Mouse (Mus musculus) A20 (cell line): ENCODE results near the gene Ccdc152.
"Not testable (repeated sequence)": the region's sequence is repeated elsewhere in the genome, so short reads cannot be mapped to it uniquely, and the experiment has no call there.

Experiments
- DNase-seq: peaks from one replicate; pipeline ENCODE4 v3.0.0-alpha.2; 2011; ENCODE audit warnings: low read depth, low spot score

The Ccdc152 gene

GRCm38 (mm10) chr15:3277391-3277790 is 25.9 kb downstream of the Ccdc152 start:
- no peak for DNase-seq

DNA sequence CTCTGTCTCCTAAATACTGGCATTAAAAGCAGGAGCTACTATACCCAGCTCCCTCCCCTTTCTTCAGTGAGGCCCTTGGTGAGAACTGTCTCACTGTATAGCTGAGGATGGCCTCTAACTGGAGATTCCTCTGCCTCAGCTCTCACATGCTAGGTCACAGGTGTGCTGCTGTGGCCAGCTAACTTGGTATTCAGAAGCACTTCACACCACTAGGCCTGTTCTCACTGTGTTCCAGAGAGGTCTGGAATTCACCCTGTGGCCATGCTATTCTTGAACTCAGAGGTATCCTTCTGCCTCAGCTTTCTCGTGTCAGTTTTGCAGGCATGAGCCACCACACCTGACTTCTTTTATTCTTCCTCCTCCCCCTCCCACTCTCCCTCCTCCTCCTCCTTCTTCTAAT is 30.1 kb downstream of the Ccdc152 start:
- no peak for DNase-seq

DNA sequence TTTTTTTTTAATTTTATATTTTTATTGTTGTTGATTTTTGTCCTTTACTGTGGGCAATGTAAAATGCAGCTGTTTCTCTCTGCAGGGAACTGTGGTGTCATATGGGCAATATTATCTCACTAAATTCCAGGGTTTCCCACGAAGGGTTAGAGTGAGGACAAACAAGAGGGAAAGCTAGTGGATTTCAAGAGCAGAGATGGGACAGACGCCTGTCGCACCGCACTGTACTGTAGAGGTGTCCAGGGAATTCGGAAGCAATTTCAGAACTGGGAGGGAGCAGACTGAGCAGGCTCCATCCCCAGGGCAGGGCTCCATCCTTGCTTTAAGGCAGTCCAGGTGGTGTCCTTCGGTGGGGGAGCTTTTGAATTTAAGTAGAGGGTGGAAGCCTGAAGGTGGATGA is 32.1 kb downstream of the Ccdc152 start:
- no peak for DNase-seq

GRCm38 (mm10) chr15:3270646-3271077 is 32.7 kb downstream of the Ccdc152 start:
- DNase-seq, result peak; percentile 82

- DNase-seq, result no peak
These were observed 33.2 kb downstream of the Ccdc152 start for GRCm38 (mm10) chr15:3269996-3270645.

DNA sequence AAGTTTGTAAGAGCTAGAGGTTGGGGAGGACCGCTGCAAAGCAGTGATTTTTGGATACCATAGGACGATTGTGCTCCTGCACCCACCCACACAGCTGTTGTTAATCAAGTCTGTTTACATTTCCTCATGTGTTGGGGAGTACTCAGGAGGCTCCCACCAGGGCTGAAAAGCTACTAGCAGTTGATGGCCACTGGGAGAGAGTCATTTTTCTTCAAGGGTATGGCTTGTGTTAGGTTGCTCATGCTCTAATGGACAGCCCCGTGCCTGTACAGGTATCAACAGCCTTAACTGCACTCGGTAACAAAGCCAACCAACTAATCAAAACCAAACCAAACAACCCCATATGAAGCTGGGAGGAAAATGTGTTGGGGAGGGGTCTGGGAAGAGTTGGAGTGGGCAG is 33.8 kb downstream of the Ccdc152 start:
- DNase-seq, result no peak

- DNase-seq, result no peak
These were observed 35.1 kb downstream of the Ccdc152 start, which contains the start of gene Selenop for GRCm38 (mm10) chr15:3268247-3268646. TSS of gene Selenop (plus strand) at chr15:3268547.

GRCm38 (mm10) chr15:3264828-3265227 is 38.5 kb downstream of the Ccdc152 start:
- DNase-seq, result no peak

GRCm38 (mm10) chr15:3264293-3264692 is 39.0 kb downstream of the Ccdc152 start:
- no peak for DNase-seq

DNA sequence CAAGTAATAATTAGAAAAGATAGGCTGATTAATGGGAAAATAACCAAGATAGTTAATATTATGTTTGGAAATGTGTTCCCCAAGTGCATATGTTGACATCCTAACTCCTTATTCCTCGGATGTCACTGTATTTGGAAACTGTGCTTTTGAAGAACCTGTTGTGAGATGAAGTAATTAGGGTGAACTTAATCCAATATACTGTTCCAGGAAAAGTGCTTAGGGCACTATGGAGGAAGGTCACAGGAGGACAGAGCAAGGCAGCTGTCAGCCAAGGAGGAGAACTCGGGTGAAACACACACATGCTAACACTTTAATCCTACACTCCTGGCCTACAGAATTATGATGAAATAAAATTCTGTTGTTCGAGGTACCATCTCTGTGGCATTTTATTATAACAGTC is 40.4 kb downstream of the Ccdc152 start:
- DNase-seq, result no peak

DNA sequence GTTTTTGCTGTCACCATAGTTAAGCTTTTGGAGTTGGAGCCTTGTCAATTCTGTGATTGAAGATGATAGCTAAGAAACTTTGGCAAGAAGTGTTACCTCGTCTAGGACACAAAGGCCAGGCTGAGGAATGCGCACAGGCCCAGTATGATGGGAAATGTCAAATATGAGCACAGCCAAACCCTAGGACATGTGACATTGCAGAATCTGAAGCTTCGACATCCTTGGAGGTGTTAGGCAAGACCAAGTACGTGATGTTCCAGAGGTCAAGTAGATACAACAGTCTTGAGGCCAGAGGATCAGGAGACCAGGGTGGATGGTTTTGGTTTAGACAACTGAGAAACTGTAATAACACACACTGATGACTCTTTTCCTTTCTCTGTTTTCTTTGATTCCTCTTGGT is 43.0 kb downstream of the Ccdc152 start:
- DNase-seq, result no peak

DNA sequence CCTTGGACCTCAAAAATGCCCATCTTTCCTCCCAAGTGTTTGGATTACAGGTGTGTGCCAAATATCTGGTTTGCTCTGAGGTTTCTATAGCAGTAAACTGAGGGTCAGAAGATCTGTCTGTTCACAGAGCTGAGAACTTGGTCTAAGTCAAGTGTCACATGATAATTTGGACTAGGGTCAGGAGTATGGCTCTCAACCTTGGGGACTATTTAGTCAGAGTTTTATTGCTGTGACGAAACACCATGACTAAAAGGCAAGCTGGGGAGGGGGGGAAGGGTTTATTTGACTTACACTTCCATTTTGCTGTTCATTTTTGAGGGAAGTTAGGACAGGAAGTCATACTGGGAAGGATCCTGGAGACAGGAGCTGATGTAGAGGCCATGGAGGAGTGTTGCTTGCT is 44.3 kb downstream of the Ccdc152 start:
- no peak for DNase-seq

DNA sequence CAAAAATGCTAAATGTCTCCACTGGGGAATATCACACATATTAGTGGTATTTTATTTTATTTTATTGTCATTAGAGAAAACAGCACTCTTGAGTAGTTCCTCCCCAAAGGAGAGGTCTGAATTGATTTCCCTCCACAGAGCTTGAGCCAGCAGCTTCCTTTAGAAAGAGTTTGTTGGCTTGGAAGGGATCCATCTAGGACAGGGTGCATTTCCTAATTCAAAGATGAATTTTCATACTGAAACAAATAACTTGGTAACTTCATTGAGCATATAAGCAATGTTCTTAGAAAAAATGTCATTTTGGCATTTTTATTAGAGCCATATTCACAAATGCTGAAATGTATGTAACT is 51.6 kb downstream of the Ccdc152 start:
- no peak for DNase-seq

DNA sequence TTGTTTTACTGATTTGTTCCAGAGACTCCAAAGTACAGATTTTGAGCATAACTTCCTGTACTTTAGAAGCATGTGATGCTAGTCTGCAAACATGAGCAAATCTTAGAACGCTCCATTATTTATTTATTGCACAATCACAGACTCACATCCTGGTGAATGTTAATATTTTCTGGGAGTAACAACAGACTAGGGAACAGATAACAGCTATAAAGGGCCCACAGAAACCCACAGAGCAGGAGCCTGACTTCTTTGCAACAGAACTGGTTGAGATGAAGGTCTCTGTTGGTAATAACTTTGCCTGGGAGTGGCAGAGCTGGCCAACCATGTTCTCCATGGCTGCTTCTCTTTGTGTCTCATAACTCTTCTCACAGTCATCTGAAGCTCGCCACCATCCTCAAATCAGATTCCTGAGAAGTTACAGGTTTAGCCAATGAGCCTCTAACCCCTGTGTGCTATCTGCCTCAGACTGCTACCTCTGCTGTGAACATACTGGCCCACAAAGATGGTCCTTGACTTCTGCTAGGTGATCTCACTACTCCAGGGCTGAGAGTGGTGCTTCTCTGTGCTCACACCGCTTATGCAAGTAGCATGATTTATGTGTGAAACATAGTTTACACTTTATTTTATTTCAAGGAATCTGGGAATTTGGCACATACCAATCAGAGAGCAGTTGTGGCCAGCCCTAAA is 52.2 kb downstream of the Ccdc152 start:
- no peak for DNase-seq

GRCm38 (mm10) chr15:3250620-3251019 is 52.7 kb downstream of the Ccdc152 start:
- no peak for DNase-seq

DNA sequence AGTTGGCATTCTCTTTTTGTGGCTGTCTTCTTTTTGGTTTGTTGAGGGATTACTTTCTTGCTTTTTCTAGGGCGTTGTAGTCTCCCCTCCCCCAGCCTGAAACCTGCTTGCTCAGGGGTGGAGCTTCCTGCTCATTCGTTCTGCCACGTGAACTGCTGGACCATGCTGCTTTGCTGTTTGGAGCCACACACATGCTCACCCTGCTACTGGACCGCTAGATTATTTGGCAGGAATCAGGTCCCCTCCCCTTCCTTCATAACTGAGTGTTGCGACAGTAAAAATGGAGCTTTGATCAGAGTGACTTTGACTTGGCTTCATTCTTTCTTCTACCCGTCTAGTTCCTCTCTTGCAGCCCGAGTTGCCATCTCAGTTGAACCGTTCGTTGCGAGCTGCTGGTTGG is 58.3 kb downstream of the Ccdc152 start:
- DNase-seq, result not testable (repeated sequence)

- no peak for DNase-seq
These were observed 65.4 kb downstream of the Ccdc152 start for GRCm38 (mm10) chr15:3237963-3238362.

- DNase-seq, result no peak
These were observed 67.0 kb downstream of the Ccdc152 start for GRCm38 (mm10) chr15:3236338-3236737.

- peak; percentile 45 for DNase-seq
These were observed 69.3 kb downstream of the Ccdc152 start for GRCm38 (mm10) chr15:3233837-3234551.

GRCm38 (mm10) chr15:3232168-3232835 is 71.0 kb downstream of the Ccdc152 start:
- no peak for DNase-seq

DNA sequence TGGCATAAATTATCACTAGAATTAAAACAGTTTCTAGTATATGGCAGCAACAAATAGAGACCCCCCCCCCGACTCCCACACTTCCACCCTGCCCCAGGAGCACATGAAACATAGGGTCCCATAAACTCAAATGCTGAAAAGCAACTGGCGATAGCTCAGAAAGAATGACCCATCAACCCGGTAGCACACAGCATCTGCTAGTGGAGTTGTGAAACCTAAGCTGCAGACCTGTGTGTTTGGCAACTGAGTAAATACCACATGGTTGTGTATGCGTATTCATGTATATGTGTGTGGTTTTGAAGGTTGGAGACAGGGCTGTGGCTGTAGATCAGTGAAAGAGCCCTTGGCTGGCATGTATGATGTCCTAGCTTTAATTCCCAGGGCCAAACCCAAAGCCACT is 72.3 kb downstream of the Ccdc152 start:
- no peak for DNase-seq
